ENCODE assay signal across 16 mouse cellular contexts in the genomic region with DNA sequence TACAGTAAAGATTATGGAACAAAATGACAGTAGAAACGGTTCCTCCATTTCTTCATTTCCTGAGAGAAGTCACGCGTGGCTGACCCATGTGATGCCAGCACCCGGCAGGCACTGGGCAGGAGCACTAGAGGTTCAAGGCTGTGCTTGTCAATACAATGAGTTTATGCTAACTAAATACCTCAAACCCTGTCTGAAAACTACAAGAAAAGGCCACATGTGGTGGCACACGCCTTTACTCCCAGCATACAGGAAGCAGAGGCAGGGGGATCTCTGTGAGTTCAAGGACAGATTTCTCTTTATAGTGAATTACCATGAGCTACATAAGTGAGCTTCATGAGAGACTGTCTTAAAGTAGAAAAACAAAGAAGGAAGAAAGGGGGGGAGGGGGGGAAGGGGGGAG. TPM values are rescaled to one million over a fixed set of nuclear protein-coding genes. Genes with fewer than 3 reads are reported as not detected.
"Had no signal": no experiment of that assay in that cellular context is flagged by ENCODE, and none has a peak within 500 bp of the region (broad histone marks: within the 10 kb centered on the region; RNA-seq: fewer than 3 reads in every experiment).

No protein-coding gene starts in this region.

- H3K27ac ChIP-seq: intestine, embryonic 15.5 days; left cerebral cortex, adult 2 months; limb, embryonic 10.5 days; liver, embryonic 13.5 days; midbrain, embryonic 15.5 days; neural tube, embryonic 12.5 days; stomach, postnatal 0 days had no signal

- DNase-seq: kidney, adult 18-20 months; kidney, postnatal 4 days; liver, embryonic 13.5 days; lung, adult 2 months; lung, postnatal 36 days; right cerebral cortex, postnatal 14 days had no signal

- H3K9me3 ChIP-seq: intestine, embryonic 15.5 days; limb, embryonic 10.5 days; liver, embryonic 13.5 days; midbrain, embryonic 15.5 days; neural tube, embryonic 12.5 days had no signal

- H3K27me3 ChIP-seq: intestine, embryonic 15.5 days; liver, embryonic 13.5 days; midbrain, embryonic 15.5 days; neural tube, embryonic 12.5 days had no signal

- H3K36me3 ChIP-seq: intestine, embryonic 15.5 days; limb, embryonic 10.5 days; midbrain, embryonic 15.5 days; neural tube, embryonic 12.5 days had no signal

- H3K9ac ChIP-seq: intestine, embryonic 15.5 days; liver, embryonic 13.5 days; midbrain, embryonic 15.5 days; neural tube, embryonic 12.5 days had no signal

- ATAC-seq: intestine, embryonic 15.5 days; lung, postnatal 0 days; midbrain, embryonic 15.5 days had no signal

- H3K4me3 ChIP-seq: intestine, embryonic 15.5 days; left cerebral cortex, adult 2 months; limb, embryonic 10.5 days; liver, embryonic 13.5 days; megakaryocyte, embryonic 14.5 days; midbrain, embryonic 15.5 days; neural tube, embryonic 12.5 days had no signal

- H3K4me2 ChIP-seq: intestine, embryonic 15.5 days; liver, embryonic 13.5 days; midbrain, embryonic 11.5 days; midbrain, embryonic 15.5 days; neural tube, embryonic 12.5 days had no signal

RNA-seq across cellular contexts. Expression of gene Arhgdig, which starts 23.6 kb away (rescaled TPM):
- total RNA-seq: monocyte, adult 5-6 weeks had no signal

RNA-seq across cellular contexts. Expression of gene Rgs11, which starts 28.4 kb away (rescaled TPM):
- total RNA-seq: monocyte, adult 5-6 weeks had no signal

RNA-seq across cellular contexts. Expression of gene Pdia2, which starts 32.3 kb away (rescaled TPM):
- total RNA-seq: monocyte, adult 5-6 weeks had no signal
